Mouse (Mus musculus) olfactory bulb, adult 2 months (tissue): ENCODE data around the gene Olfr1150-ps1.

Source experiments
- CTCF ChIP-seq: fragments of 200-500 bp; IDR thresholded peaks from 2 replicates; pipeline ENCODE4 v1.5.1; 2012; ENCODE audit warnings: low read depth, mild to moderate bottlenecking, low read length, moderate library complexity; ENCODE audit not compliant: insufficient read depth
- POLR2A ChIP-seq: fragments of 200-500 bp; IDR thresholded peaks from 2 replicates; pipeline ENCODE4 v1.6.1; 2012; ENCODE audit warnings: mild to moderate bottlenecking, low read depth, low read length, moderate library complexity; ENCODE audit not compliant: insufficient read depth

- TF ChIP-seq CTCF (no peak), POLR2A (no peak)
Measured at GRCm38 (mm10) chr2:87866192-87866591, 22.4 kb downstream of the Olfr1150-ps1 start, which contains the start of gene Olfr1152.
